Mouse (Mus musculus) lung, embryonic 14.5 days (tissue): ENCODE data around the gene Gm47985. TPM values are rescaled to one million over a fixed set of nuclear protein-coding genes. Genes with fewer than 3 reads are reported as not detected.

Experiments
- ATAC-seq: fragments of 200-750 bp; cut with Nextera tagmentation; 2 replicates; pipeline ENCODE4 v1.8.0; 2017; ENCODE audit warnings: mild to moderate bottlenecking, moderate TSS enrichment, moderate library complexity; ENCODE audit not compliant: insufficient read depth
- DNase-seq: peaks from one replicate; pipeline ENCODE4 v3.0.0-alpha.2; 2015
- H3K27ac ChIP-seq: fragments of 300-500 bp; sonication (generic); 2 replicates; pipeline ENCODE4 v1.5.1; 2014; ENCODE audit warnings: low read depth, mild to moderate bottlenecking, moderate library complexity
- H3K27me3 ChIP-seq: fragments of 300-500 bp; sonication (generic); 2 replicates; pipeline ENCODE4 v1.6.1; 2014; ENCODE audit warnings: low read length, control low read depth; ENCODE audit not compliant: insufficient read depth
- H3K36me3 ChIP-seq: fragments of 300-500 bp; sonication (generic); 2 replicates; pipeline ENCODE4 v1.6.1; 2014; ENCODE audit warnings: control low read depth; ENCODE audit not compliant: insufficient read depth
- H3K4me1 ChIP-seq: fragments of 300-500 bp; sonication (generic); 2 replicates; pipeline ENCODE4 v1.6.1; 2014; ENCODE audit warnings: antibody characterized with exemption, control low read depth; ENCODE audit not compliant: insufficient read depth
- H3K4me2 ChIP-seq: fragments of 300-500 bp; sonication (generic); 2 replicates; pipeline ENCODE4 v1.6.1; 2014; ENCODE audit warnings: mild to moderate bottlenecking
- H3K4me3 ChIP-seq: fragments of 300-500 bp; sonication (generic); 2 replicates; pipeline ENCODE4 v1.5.1; 2014; ENCODE audit warnings: low read depth, low read length
- H3K9ac ChIP-seq: fragments of 300-500 bp; sonication (generic); 2 replicates; pipeline ENCODE4 v1.6.1; 2014
- H3K9me3 ChIP-seq: fragments of 300-500 bp; sonication (generic); 2 replicates; pipeline ENCODE4 v1.6.1; 2016; ENCODE audit warnings: low read depth, low read length, control low read depth
- CTCF ChIP-seq: IDR thresholded peaks from 2 replicates; pipeline ENCODE4 v1.5.1; 2016; ENCODE audit warnings: antibody characterized with exemption, low read depth
- WGBS: fragments of 180-500 bp; shearing (Covaris S2); extraction: QIAGEN DNeasy Blood & Tissue Kit; methylation state at CpG from one replicate; pipeline ENCODE4 v1.1.7; 2014; 5-methylcytosine and 5-hydroxymethylcytosine counted together
- polyA plus RNA-seq: library from polyadenylated mRNA; unstranded; fragments of >200 nt; fragmentation: Nextera tagmentation; extraction: Ambion mirVana; gene quantifications from 2 replicates; pipeline ENCODE4 v1.2.1, GENCODE M21; 2014

The Gm47985 gene
- polyA plus RNA-seq, 1 experiment from 2014 or later, result not detected

DNA sequence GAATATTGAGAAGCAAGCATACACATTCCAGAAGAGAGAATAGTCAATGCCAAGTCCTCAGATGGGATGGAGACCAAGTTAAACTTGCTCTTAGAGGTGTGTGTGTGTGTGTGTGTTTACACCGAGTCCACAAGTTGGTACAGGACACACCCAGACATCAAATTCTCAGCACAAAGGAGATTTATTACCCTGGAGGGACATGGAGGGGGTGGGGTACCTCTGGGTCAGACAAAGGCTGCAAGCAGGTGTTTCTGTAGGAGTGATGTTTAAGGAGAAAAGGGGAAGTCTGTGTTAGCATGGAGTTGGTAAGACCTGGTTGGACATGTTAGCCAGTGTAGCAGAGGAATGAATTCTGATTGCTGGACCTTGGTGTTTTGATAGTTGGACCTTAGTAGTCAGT lies 33.6 kb downstream of the Gm47985 start:
- DNase-seq (no peak), ATAC-seq (no peak)
- H3K4me1 ChIP-seq, result no peaks in the 10 kb centered on the region
- H3K27ac ChIP-seq, result no peak overlapping the region
- no peaks in the 10 kb centered on the region for H3K36me3 ChIP-seq
- H3K9me3 ChIP-seq, result no peaks in the 10 kb centered on the region
- H3K4me2 ChIP-seq, result no peak overlapping the region
- no peaks in the 10 kb centered on the region for H3K27me3 ChIP-seq
- WGBS, result 48% methylated on average over 1 of the region's 1 CpGs
- H3K9ac ChIP-seq, result no peak overlapping the region
- no peak overlapping the region for H3K4me3 ChIP-seq
- TF ChIP-seq CTCF, result no peak

DNA sequence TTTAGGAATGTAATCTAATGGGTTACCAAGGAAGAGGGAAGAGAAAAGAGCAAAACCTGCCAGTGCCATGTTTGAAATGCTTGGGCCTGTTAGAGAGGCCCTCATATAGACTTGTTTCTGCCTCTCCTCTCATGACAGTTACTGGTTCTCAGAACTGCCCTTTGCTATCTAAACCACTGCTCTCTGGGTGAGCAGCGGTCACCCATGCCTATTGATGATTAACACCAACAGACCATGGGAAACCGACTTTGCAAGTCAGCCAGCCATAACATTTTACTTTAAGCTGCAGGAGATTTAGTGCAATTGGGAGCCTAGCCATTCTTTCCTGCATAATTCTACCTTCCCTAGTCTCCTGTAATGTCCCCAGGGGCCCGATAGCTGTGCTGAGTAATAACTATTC lies 34.1 kb downstream of the Gm47985 start:
- ATAC-seq (no peak), DNase-seq (no peak)
- 74% methylated on average over 3 of the region's 3 CpGs for WGBS
- H3K9ac ChIP-seq, result no peak overlapping the region
- no peak overlapping the region for H3K27ac ChIP-seq
- TF ChIP-seq CTCF, result no peak
- H3K27me3 ChIP-seq, result no peaks in the 10 kb centered on the region
- no peaks in the 10 kb centered on the region for H3K4me1 ChIP-seq
- H3K4me2 ChIP-seq, result no peak overlapping the region
- H3K9me3 ChIP-seq, result no peaks in the 10 kb centered on the region
- no peaks in the 10 kb centered on the region for H3K36me3 ChIP-seq
- H3K4me3 ChIP-seq, result no peak overlapping the region

DNA sequence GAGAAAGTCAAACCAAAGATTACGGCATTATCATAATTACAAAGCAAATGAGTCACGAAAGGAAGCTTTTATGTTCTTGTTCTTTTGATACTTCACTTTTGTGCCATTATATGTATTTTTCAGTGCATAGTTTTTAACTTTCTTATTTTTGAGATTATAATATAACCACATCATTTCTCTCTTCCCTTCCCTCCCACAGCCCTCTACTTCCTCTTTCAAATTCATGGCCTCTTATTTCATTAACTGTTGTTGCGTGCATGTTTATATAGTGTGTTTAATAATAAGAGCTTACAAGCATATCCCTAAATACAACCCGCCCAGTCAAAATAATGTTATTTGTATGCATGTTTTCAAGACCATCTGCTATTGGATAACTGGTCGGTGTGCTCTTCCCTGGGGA lies 36.7 kb downstream of the Gm47985 start:
- no peak overlapping the region for H3K27ac ChIP-seq
- no peak for ATAC-seq
- no peak overlapping the region for H3K9ac ChIP-seq
- no peak for TF ChIP-seq CTCF
- H3K27me3 ChIP-seq, result no peaks in the 10 kb centered on the region
- no peak overlapping the region for H3K4me2 ChIP-seq
- H3K4me3 ChIP-seq, result no peak overlapping the region
- 89% methylated on average over 5 of the region's 5 CpGs for WGBS
- DNase-seq, result no peak
- no peaks in the 10 kb centered on the region for H3K9me3 ChIP-seq
- H3K36me3 ChIP-seq, result no peaks in the 10 kb centered on the region
- no peaks in the 10 kb centered on the region for H3K4me1 ChIP-seq

GRCm38 (mm10) chr1:151220098-151220497 lies 37.8 kb downstream of the Gm47985 start:
- Histone ChIP-seq H3K9ac (no peak overlapping the region), H3K27me3 (no peaks in the 10 kb centered on the region), H3K36me3 (no peaks in the 10 kb centered on the region), H3K27ac (no peak overlapping the region), H3K4me2 (no peak overlapping the region), H3K9me3 (no peaks in the 10 kb centered on the region), H3K4me1 (no peaks in the 10 kb centered on the region), H3K4me3 (no peak overlapping the region)
- no peak for ATAC-seq
- no peak for DNase-seq
- WGBS, result 64% methylated on average over 7 of the region's 7 CpGs
- no peak for TF ChIP-seq CTCF

GRCm38 (mm10) chr1:151222561-151223267 lies 40.4 kb downstream of the Gm47985 start:
- Histone ChIP-seq H3K4me1 (no peaks in the 10 kb centered on the region), H3K4me2 (no peak overlapping the region), H3K9ac (no peak overlapping the region), H3K27me3 (no peaks in the 10 kb centered on the region), H3K4me3 (no peak overlapping the region), H3K36me3 (no peaks in the 10 kb centered on the region), H3K9me3 (no peaks in the 10 kb centered on the region), H3K27ac (no peak overlapping the region)
- no peak for ATAC-seq
- DNase-seq, result no peak
- 84% methylated on average over 10 of the region's 10 CpGs for WGBS
- no peak for TF ChIP-seq CTCF

- 67% methylated on average over 1 of the region's 1 CpGs for WGBS
- Histone ChIP-seq H3K4me3 (no peak overlapping the region), H3K4me1 (no peaks in the 10 kb centered on the region), H3K9ac (no peak overlapping the region), H3K27me3 (no peaks in the 10 kb centered on the region), H3K4me2 (no peak overlapping the region), H3K36me3 (no peaks in the 10 kb centered on the region), H3K9me3 (no peaks in the 10 kb centered on the region), H3K27ac (no peak overlapping the region)
- no peak for DNase-seq
- TF ChIP-seq CTCF, result no peak
- no peak for ATAC-seq
Observed at GRCm38 (mm10) chr1:151223377-151223776, 41.0 kb downstream of the Gm47985 start.

- no peak for DNase-seq
- Histone ChIP-seq H3K27me3 (no peaks in the 10 kb centered on the region), H3K9me3 (no peaks in the 10 kb centered on the region), H3K9ac (no peak overlapping the region), H3K36me3 (no peaks in the 10 kb centered on the region), H3K4me1 (no peaks in the 10 kb centered on the region), H3K27ac (no peak overlapping the region), H3K4me2 (no peak overlapping the region), H3K4me3 (no peak overlapping the region)
- 83% methylated on average over 1 of the region's 1 CpGs for WGBS
- TF ChIP-seq CTCF, result no peak
- ATAC-seq, result no peak
Observed at GRCm38 (mm10) chr1:151224536-151224935, 42.2 kb downstream of the Gm47985 start.

DNA sequence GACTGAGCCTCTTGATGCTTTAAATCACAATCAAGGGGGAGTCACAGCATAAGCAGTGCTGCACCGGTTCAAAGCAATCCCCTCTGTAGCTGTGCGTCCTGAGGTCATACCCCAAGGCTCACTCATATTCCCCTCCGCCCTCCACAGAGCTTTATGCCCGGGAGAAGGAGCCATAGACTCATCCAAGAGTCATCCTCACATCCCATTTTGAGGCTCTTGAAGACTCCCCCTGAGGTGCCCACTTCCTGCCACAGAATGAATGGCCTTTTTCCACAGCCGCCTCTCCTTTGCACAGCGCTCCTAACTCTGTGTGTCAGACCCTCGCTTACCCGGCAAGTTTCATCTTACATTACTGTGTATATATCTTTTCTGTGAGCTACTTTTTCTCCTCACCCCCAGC lies 45.2 kb downstream of the Gm47985 start:
- H3K9ac ChIP-seq, result no peak overlapping the region
- TF ChIP-seq CTCF, result no peak
- no peaks in the 10 kb centered on the region for H3K36me3 ChIP-seq
- no peaks in the 10 kb centered on the region for H3K9me3 ChIP-seq
- 65% methylated on average over 8 of the region's 8 CpGs for WGBS
- DNase-seq, result no peak
- H3K27me3 ChIP-seq, result no peaks in the 10 kb centered on the region
- H3K4me3 ChIP-seq, result no peak overlapping the region
- H3K27ac ChIP-seq, result no peak overlapping the region
- no peak for ATAC-seq
- H3K4me2 ChIP-seq, result no peak overlapping the region
- H3K4me1 ChIP-seq, result no peaks in the 10 kb centered on the region
